Mouse (Mus musculus) MEL (cell line): ENCODE results near the gene Ubxn10. TPM values are rescaled to one million over a fixed set of nuclear protein-coding genes. Genes with fewer than 3 reads are reported as not detected.

ENCODE experiments used
- DNase-seq: peaks from one replicate; pipeline ENCODE4 v3.0.0; 2011; ENCODE audit warnings: low read depth, low spot score
- H3K27ac ChIP-seq: 2 replicates; pipeline ENCODE4 v1.5.1; 2012; ENCODE audit warnings: low read depth, mild to moderate bottlenecking, control low read depth, low read length, moderate library complexity; ENCODE audit not compliant: control insufficient read depth
- H3K27me3 ChIP-seq, 2 experiments: fragments of 150-350 bp in 1 of 2; sonication (generic) in 1 of 2; 2 replicates each; pipeline ENCODE4 v1.6.1; 2012; ENCODE audit warnings: low read length in 2 of 2, mild to moderate bottlenecking in 2 of 2, improper control_type of control experiment in 1 of 2, moderate library complexity in 1 of 2; ENCODE audit not compliant: insufficient read depth in 2 of 2, control insufficient read depth in 1 of 2
- H3K36me3 ChIP-seq, 2 experiments: 2 replicates each; pipeline ENCODE4 v1.6.1; 2012 to 2014; ENCODE audit warnings: low read length in 2 of 2, improper control_type of control experiment in 1 of 2, inconsistent platforms in 1 of 2, mild to moderate bottlenecking in 1 of 2; ENCODE audit not compliant: insufficient read depth in 2 of 2, control insufficient read depth in 1 of 2
- H3K4me1 ChIP-seq, 2 experiments: fragments of 150-350 bp in 1 of 2; sonication (generic) in 1 of 2; 2 replicates each; pipeline ENCODE4 v1.6.1; 2012; ENCODE audit warnings: low read length in 2 of 2, improper control_type of control experiment in 1 of 2, mild to moderate bottlenecking in 1 of 2; ENCODE audit not compliant: insufficient read depth in 2 of 2, control insufficient read depth in 1 of 2
- H3K4me3 ChIP-seq, 2 experiments: fragments of 150-350 bp in 1 of 2; sonication (generic) in 1 of 2; 2 replicates each; pipeline ENCODE4 v1.5.1; 2012; ENCODE audit warnings: low read depth in 2 of 2, low read length in 2 of 2, mild to moderate bottlenecking in 2 of 2, moderate library complexity in 2 of 2, control low read depth in 1 of 2, improper control_type of control experiment in 1 of 2; ENCODE audit not compliant: control insufficient read depth in 1 of 2, insufficient read depth in 1 of 2
- H3K79me2 ChIP-seq: 2 replicates; pipeline ENCODE4 v1.6.1; 2012; ENCODE audit warnings: mild to moderate bottlenecking, low read length, moderate library complexity; ENCODE audit not compliant: control insufficient read depth, poor library complexity, insufficient read depth
- H3K9ac ChIP-seq: 2 replicates; pipeline ENCODE4 v1.6.1; 2012; ENCODE audit warnings: low read depth, mild to moderate bottlenecking, control low read depth, low read length, moderate library complexity; ENCODE audit not compliant: control insufficient read depth, poor library complexity, severe bottlenecking
- H3K9me3 ChIP-seq: fragments of 150-350 bp; sonication (generic); replicated peaks from 2 replicates; pipeline ENCODE4 v1.6.1; 2012; ENCODE audit warnings: mild to moderate bottlenecking, low read length, improper control_type of control experiment, moderate library complexity; ENCODE audit not compliant: insufficient read depth
- BHLHE40 ChIP-seq: IDR thresholded peaks from 2 replicates; pipeline ENCODE4 v1.6.1; 2012; ENCODE audit warnings: low read depth, mild to moderate bottlenecking, inconsistent platforms, low read length, improper control_type of control experiment, borderline replicate concordance
- CHD2 ChIP-seq: IDR thresholded peaks from 2 replicates; pipeline ENCODE4 v1.6.1; 2011; ENCODE audit warnings: low read length, improper control_type of control experiment
- E2F4 ChIP-seq: IDR thresholded peaks from 2 replicates; pipeline ENCODE4 v1.6.1; 2011; ENCODE audit warnings: low read depth, low read length, improper control_type of control experiment, borderline replicate concordance
- HCFC1 ChIP-seq: IDR thresholded peaks from 2 replicates; pipeline ENCODE4 v1.6.1; 2012; ENCODE audit warnings: low read depth, mild to moderate bottlenecking, inconsistent platforms, low read length, improper control_type of control experiment, moderate library complexity
- MAFK ChIP-seq: IDR thresholded peaks from 2 replicates; pipeline ENCODE4 v1.6.1; 2011; ENCODE audit warnings: low read depth, mild to moderate bottlenecking, low read length, improper control_type of control experiment, borderline replicate concordance
- NRF1 ChIP-seq: IDR thresholded peaks from 2 replicates; pipeline ENCODE4 v1.6.1; 2014; ENCODE audit warnings: low read depth, mild to moderate bottlenecking, inconsistent platforms, low read length, improper control_type of control experiment, moderate library complexity; ENCODE audit not compliant: poor library complexity, insufficient read depth, severe bottlenecking
- RAD21 ChIP-seq: IDR thresholded peaks from 2 replicates; pipeline ENCODE4 v1.6.1; 2011; ENCODE audit warnings: mild to moderate bottlenecking, low read depth, low read length, improper control_type of control experiment
- RCOR1 ChIP-seq: IDR thresholded peaks from 2 replicates; pipeline ENCODE4 v1.6.1; 2012; ENCODE audit warnings: low read depth, mild to moderate bottlenecking, inconsistent platforms, low read length, improper control_type of control experiment
- TAL1 ChIP-seq: IDR thresholded peaks from 2 replicates; pipeline ENCODE4 v1.6.1; 2012; ENCODE audit warnings: mild to moderate bottlenecking, inconsistent platforms, low read length, moderate library complexity, mixed read lengths
- UBTF ChIP-seq: IDR thresholded peaks from 2 replicates; pipeline ENCODE4 v1.6.1; 2012; ENCODE audit warnings: low read depth, mild to moderate bottlenecking, inconsistent platforms, low read length, improper control_type of control experiment, moderate library complexity, borderline replicate concordance; ENCODE audit not compliant: insufficient read depth
- ZC3H11A ChIP-seq: IDR thresholded peaks from 2 replicates; pipeline ENCODE4 v1.6.1; 2012; ENCODE audit warnings: low read depth, mild to moderate bottlenecking, inconsistent platforms, low read length, improper control_type of control experiment
- ZMIZ1 ChIP-seq: IDR thresholded peaks from 2 replicates; pipeline ENCODE4 v1.6.1; 2012; ENCODE audit warnings: low read depth, mild to moderate bottlenecking, inconsistent platforms, low read length, improper control_type of control experiment, moderate library complexity
- polyA plus RNA-seq, 2 experiments: library from polyadenylated mRNA; stranded (reverse) in 1 of 2; unstranded in 1 of 2; fragments of >175 nt in 1 of 2; fragments of >200 nt in 1 of 2; gene quantifications; 2 replicates each; pipeline versions ENCODE4 v1.2.1 to v1.2.4; 2012; ENCODE audit warnings: low replicate concordance in 2 of 2, low read depth in 1 of 2; ENCODE audit not compliant: insufficient read length in 2 of 2, insufficient read depth in 1 of 2, missing spikeins in 1 of 2
- total RNA-seq: library from RNA; depleted of rRNA; stranded (reverse); fragments of 300-350 nt; gene quantifications from 2 replicates; pipeline ENCODE4 v1.2.3, GENCODE M21; 2012

Ubxn10 gene
- total and polyA plus RNA-seq, 3 experiments = not detected

GRCm38 (mm10) chr4:138710633-138711032, 26.3 kb downstream of the Ubxn10 start:
- no peak for DNase-seq
- no peaks in the 10 kb centered on the region for H3K4me1 ChIP-seq
- H3K4me3 ChIP-seq = no peak overlapping the region
- no peak overlapping the region for H3K27ac ChIP-seq
- H3K9me3 ChIP-seq = no peaks in the 10 kb centered on the region
- no peak overlapping the region for H3K9ac ChIP-seq
- no peaks in the 10 kb centered on the region for H3K36me3 ChIP-seq
- H3K27me3 ChIP-seq = no peaks in the 10 kb centered on the region
- no peak for TF ChIP-seq NRF1
- no peak for TF ChIP-seq CHD2
- H3K79me2 ChIP-seq = no peaks in the 10 kb centered on the region

DNA sequence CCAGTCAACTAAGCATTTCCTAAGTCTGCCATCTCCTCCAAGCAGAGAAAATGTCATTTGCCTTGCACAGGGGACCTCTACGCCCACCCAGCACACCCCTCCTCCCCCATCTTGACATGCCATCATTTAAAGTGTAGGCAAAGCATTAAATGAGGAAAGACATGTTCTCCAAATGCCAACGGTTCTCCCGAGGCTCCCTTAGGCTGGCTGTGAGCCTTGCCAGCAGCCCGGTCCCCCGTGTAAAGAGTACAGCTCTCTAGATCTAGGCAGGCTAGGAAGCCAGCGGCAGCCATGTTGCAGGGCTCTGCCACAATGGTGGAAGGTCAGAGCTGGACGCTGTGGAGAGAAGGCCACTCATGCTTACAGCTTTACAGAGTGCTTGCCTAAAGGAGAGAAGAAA, 27.0 kb downstream of the Ubxn10 start:
- no peaks in the 10 kb centered on the region for H3K9me3 ChIP-seq

DNA sequence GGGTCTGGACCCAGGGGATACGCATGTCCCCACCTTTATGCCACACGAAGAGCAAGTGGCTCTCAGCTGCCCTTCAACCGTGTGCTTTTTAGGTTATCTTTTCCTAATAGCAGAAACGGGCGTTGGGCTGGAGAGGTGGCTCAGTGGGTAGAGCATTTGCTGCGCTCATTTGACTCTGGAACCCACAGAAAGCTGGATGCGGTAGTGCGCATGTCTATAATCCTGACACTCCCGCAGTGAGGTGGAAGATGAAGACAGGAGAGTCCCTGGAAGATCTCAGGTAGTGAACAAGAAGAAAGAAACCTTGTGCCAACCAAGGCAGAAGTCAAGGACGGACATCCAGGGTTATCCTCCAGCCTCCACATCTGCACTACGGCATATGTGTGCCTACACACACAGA, 27.7 kb downstream of the Ubxn10 start:
- no peaks in the 10 kb centered on the region for H3K27me3 ChIP-seq

More for the DNA sequence above, 27.0 kb downstream of the Ubxn10 start:
- Histone ChIP-seq H3K36me3 (no peaks in the 10 kb centered on the region), H3K9ac (no peak overlapping the region), H3K4me3 (no peak overlapping the region), H3K27me3 (no peaks in the 10 kb centered on the region), H3K79me2 (no peaks in the 10 kb centered on the region), H3K4me1 (no peaks in the 10 kb centered on the region), H3K27ac (no peak overlapping the region)
- TF ChIP-seq TAL1 (no peak), NRF1 (no peak), E2F4 (no peak), BHLHE40 (no peak), MAFK (no peak), ZMIZ1 (no peak), RCOR1 (no peak), HCFC1 (no peak), UBTF (no peak), RAD21 (no peak), CHD2 (no peak), ZC3H11A (no peak)
- no peak for DNase-seq

More for the DNA sequence above, 27.7 kb downstream of the Ubxn10 start:
- no peak for TF ChIP-seq ZMIZ1
- Histone ChIP-seq H3K36me3 (no peaks in the 10 kb centered on the region), H3K9me3 (no peaks in the 10 kb centered on the region), H3K4me3 (no peak overlapping the region), H3K27ac (no peak overlapping the region), H3K9ac (no peak overlapping the region), H3K4me1 (no peaks in the 10 kb centered on the region), H3K79me2 (no peaks in the 10 kb centered on the region)
- no peak for DNase-seq
